Mouse (Mus musculus) heart, postnatal 0 days (tissue): ENCODE data around the gene Hmgn3.

ENCODE experiments used
- CTCF ChIP-seq: IDR thresholded peaks from 2 replicates; pipeline ENCODE4 v1.5.1; 2016; ENCODE audit warnings: antibody characterized with exemption, control low read depth, low read depth
- EP300 ChIP-seq: IDR thresholded peaks from 2 replicates; pipeline ENCODE4 v1.6.1; 2016; ENCODE audit warnings: antibody characterized with exemption, low read depth

- TF ChIP-seq CTCF (no peak), EP300 (no peak)
Observed at GRCm38 (mm10) chr9:83061289-83061688, 85.2 kb downstream of the Hmgn3 start.
